Mouse (Mus musculus) testis, adult 2 months (tissue): ENCODE measurements around the gene Ppp1r10. TPM values are rescaled to one million over a fixed set of nuclear protein-coding genes. Genes with fewer than 3 reads are reported as not detected.

Experiments used
- H3K27ac ChIP-seq: fragments of 200-500 bp; 2 replicates; pipeline ENCODE4 v1.5.1; 2012; ENCODE audit warnings: low read depth, low read length; ENCODE audit not compliant: control insufficient read depth, insufficient read depth
- H3K27me3 ChIP-seq: fragments of 200-500 bp; 2 replicates; pipeline ENCODE4 v1.6.1; 2012; ENCODE audit warnings: mild to moderate bottlenecking, low read length, moderate library complexity; ENCODE audit not compliant: control insufficient read depth, insufficient read depth
- H3K36me3 ChIP-seq: fragments of 200-500 bp; 2 replicates; pipeline ENCODE4 v1.6.1; 2012; ENCODE audit warnings: mild to moderate bottlenecking, low read length; ENCODE audit not compliant: control insufficient read depth, insufficient read depth
- H3K4me1 ChIP-seq: fragments of 200-500 bp; 2 replicates; pipeline ENCODE4 v1.6.1; 2012; ENCODE audit warnings: low read length; ENCODE audit not compliant: control insufficient read depth, insufficient read depth
- H3K4me3 ChIP-seq: fragments of 200-500 bp; 2 replicates; pipeline ENCODE4 v1.5.1; 2012; ENCODE audit warnings: low read depth, mild to moderate bottlenecking, low read length, moderate library complexity, mixed read lengths; ENCODE audit not compliant: control insufficient read depth
- CTCF ChIP-seq: fragments of 200-500 bp; IDR thresholded peaks from 2 replicates; pipeline ENCODE4 v1.5.1; 2012; ENCODE audit warnings: low read depth, mild to moderate bottlenecking, inconsistent platforms, low read length, moderate library complexity; ENCODE audit not compliant: control insufficient read depth, insufficient read depth, insufficient replicate concordance
- POLR2A ChIP-seq: fragments of 200-500 bp; IDR thresholded peaks from 2 replicates; pipeline ENCODE4 v1.6.1; 2012; ENCODE audit warnings: low read depth, mild to moderate bottlenecking, inconsistent platforms, low read length, moderate library complexity; ENCODE audit not compliant: control insufficient read depth
- polyA plus RNA-seq: library from polyadenylated mRNA; depleted of rRNA; stranded (reverse); fragments of >200 nt; gene quantifications from 2 replicates; pipeline ENCODE4 v1.2.3, GENCODE M21; 2012; rRNA removed

Gene Ppp1r10
- polyA plus RNA-seq, 1 experiment, result 100 TPM

GRCm38 (mm10) chr17:35978811-35979400 lies 62.7 kb downstream of the Ppp1r10 start:
- no peaks in the 10 kb centered on the region for H3K27me3 ChIP-seq
- peak overlapping the region; percentile 92 for H3K27ac ChIP-seq
- H3K36me3 ChIP-seq, result peaks cover 11% of the 10 kb centered on the region
- peaks cover 8% of the 10 kb centered on the region for H3K4me1 ChIP-seq
- TF ChIP-seq CTCF, result no peak
- TF ChIP-seq POLR2A, result peak; percentile 39; the same call in 1 of the 2 replicates
- H3K4me3 ChIP-seq, result peak overlapping the region; percentile 95

GRCm38 (mm10) chr17:35979401-35980362 lies 63.4 kb downstream of the Ppp1r10 start, which contains the start of the genes Gnl1 and Prr3:
TSS of gene Gnl1 (plus strand) at chr17:35979851.
TSS of gene Prr3 (minus strand) at chr17:35980236.
- Histone ChIP-seq H3K4me1 (peaks cover 8% of the 10 kb centered on the region), H3K36me3 (peaks cover 11% of the 10 kb centered on the region), H3K27ac (peak within 1 kb of the TSS; percentile 92), H3K4me3 (peak within 1 kb of the TSS; percentile 95), H3K27me3 (no peaks in the 10 kb centered on the region)
- TF ChIP-seq CTCF (0 out of 2 replicates have a peak, but pooled peaks have one; percentile 6), POLR2A (peak; percentile 20)

GRCm38 (mm10) chr17:35980363-35980754 lies 64.1 kb downstream of the Ppp1r10 start:
- Histone ChIP-seq H3K27ac (peak overlapping the region; percentile 90), H3K36me3 (peaks cover 14% of the 10 kb centered on the region), H3K27me3 (no peaks in the 10 kb centered on the region), H3K4me3 (peak overlapping the region; percentile 95), H3K4me1 (peaks cover 8% of the 10 kb centered on the region)
- no peak for TF ChIP-seq CTCF
- no peak; the same call in 1 of the 2 replicates for TF ChIP-seq POLR2A

DNA sequence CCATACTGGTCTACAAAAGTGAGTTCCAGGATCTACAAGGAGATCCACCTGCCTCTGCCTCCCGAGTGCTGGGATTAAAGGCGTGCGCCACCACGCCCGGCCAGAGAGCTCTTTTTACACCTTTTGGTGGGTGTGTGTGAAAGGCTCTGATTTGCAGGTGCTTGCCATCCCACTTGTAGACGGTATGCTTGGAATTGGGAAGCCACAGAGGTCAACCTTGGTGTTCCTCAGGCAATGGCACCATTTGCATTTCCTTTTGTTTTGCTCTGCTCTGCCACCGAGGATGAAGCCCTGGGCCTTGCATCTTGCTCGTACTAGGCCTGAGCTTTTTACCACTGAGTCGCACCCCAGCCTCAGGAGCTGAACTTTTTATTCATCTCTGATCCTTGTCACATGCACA lies 65.5 kb downstream of the Ppp1r10 start:
- peaks cover 14% of the 10 kb centered on the region for H3K36me3 ChIP-seq
- no peak overlapping the region for H3K27ac ChIP-seq

More for the DNA sequence above, 65.5 kb downstream of the Ppp1r10 start:
- no peak for TF ChIP-seq POLR2A
- no peak for TF ChIP-seq CTCF
- Histone ChIP-seq H3K27me3 (no peaks in the 10 kb centered on the region), H3K4me1 (peaks cover 8% of the 10 kb centered on the region), H3K4me3 (no peak overlapping the region)

Other genes starting within 250 kb of the Ppp1r10 start
- gene Vars2, start 248.8 kb upstream of the Ppp1r10 start, polyA plus RNA-seq, result 9.5 and 9.8 TPM in 2 replicates
- gene Gtf2h4, start 242.7 kb upstream of the Ppp1r10 start, polyA plus RNA-seq, result 29.4 and 33.7 TPM in 2 replicates
- 11.9 and 12.6 TPM in 2 replicates for gene Ddr1, start 211.8 kb upstream of the Ppp1r10 start, polyA plus RNA-seq
- gene Ier3, start 94.8 kb upstream of the Ppp1r10 start, polyA plus RNA-seq, result 1.4 TPM in 2 replicates
- 13.7 and 14.1 TPM in 2 replicates for gene Flot1, start 93.2 kb upstream of the Ppp1r10 start, polyA plus RNA-seq
- 54.0 and 59.4 TPM in 2 replicates for gene Tubb5, start 78.1 kb upstream of the Ppp1r10 start, polyA plus RNA-seq
- gene Mdc1, start 74.9 kb upstream of the Ppp1r10 start, polyA plus RNA-seq, result 73.7 and 81.1 TPM in 2 replicates
- gene Nrm, start 55.1 kb upstream of the Ppp1r10 start, polyA plus RNA-seq, result 179 and 201 TPM in 2 replicates
- 34.1 and 36.8 TPM in 2 replicates for gene Ppp1r18, start 50.8 kb upstream of the Ppp1r10 start, polyA plus RNA-seq
- gene Dhx16, start 36.6 kb upstream of the Ppp1r10 start, polyA plus RNA-seq, result 81.3 and 89.0 TPM in 2 replicates
- 144 and 172 TPM in 2 replicates for gene 2310061I04Rik, start 19.0 kb upstream of the Ppp1r10 start, polyA plus RNA-seq
- 158 and 171 TPM in 2 replicates for gene Atat1, start 6.4 kb upstream of the Ppp1r10 start, polyA plus RNA-seq
- 81.8 and 83.3 TPM in 2 replicates for gene Mrps18b, start within 50 bp of the Ppp1r10 start, polyA plus RNA-seq
- 122 and 129 TPM in 2 replicates for gene Abcf1, start 53.3 kb downstream of the Ppp1r10 start, polyA plus RNA-seq
- gene Gnl1, start 63.4 kb downstream of the Ppp1r10 start, polyA plus RNA-seq, result 109 and 114 TPM in 2 replicates
- 35.7 and 38.2 TPM in 2 replicates for gene Prr3, start 63.8 kb downstream of the Ppp1r10 start, polyA plus RNA-seq
- gene H2-T24, start 104.1 kb downstream of the Ppp1r10 start, polyA plus RNA-seq, result 0.07 and 0.17 TPM in 2 replicates
- gene H2-T23, start 116.4 kb downstream of the Ppp1r10 start, polyA plus RNA-seq, result 2.8 and 4.7 TPM in 2 replicates
- gene H2-T22, start 126.3 kb downstream of the Ppp1r10 start, polyA plus RNA-seq, result 1.6 and 2.1 TPM in 2 replicates
- gene Gm6034, start 126.5 kb downstream of the Ppp1r10 start, polyA plus RNA-seq, result not detected in 2 replicates
- 0.22 and 0.29 TPM in 2 replicates for gene Gm11127, start 141.9 kb downstream of the Ppp1r10 start, polyA plus RNA-seq
- gene Gm19684, start 205.2 kb downstream of the Ppp1r10 start, polyA plus RNA-seq, result not detected in 2 replicates
- not detected in 2 replicates for gene Gm7030, start 213.0 kb downstream of the Ppp1r10 start, polyA plus RNA-seq